Mouse (Mus musculus): Measurements from ENCODE around the gene Abhd10.

Gene Abhd10

DNA sequence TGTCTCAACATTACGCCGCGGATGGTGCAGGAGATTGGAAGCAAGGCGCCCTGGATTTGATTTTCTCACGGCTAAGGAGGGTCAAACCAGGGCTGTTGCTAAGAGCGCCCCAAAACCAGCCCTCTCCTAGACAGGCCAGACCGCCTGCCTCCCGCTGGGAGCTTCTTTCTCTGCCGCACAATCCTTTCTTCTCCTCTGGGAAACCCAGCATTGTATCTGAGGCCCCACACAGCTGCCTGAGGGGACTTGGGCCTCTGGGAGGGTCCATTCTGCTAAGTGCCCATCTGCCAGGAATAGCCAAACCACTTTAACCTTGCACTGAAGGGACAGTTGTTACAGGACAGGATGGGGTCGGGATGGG is 18.0 kb downstream of the Abhd10 start:
- DNase-seq (ENCODE audit: low spot score) = no peak

DNA sequence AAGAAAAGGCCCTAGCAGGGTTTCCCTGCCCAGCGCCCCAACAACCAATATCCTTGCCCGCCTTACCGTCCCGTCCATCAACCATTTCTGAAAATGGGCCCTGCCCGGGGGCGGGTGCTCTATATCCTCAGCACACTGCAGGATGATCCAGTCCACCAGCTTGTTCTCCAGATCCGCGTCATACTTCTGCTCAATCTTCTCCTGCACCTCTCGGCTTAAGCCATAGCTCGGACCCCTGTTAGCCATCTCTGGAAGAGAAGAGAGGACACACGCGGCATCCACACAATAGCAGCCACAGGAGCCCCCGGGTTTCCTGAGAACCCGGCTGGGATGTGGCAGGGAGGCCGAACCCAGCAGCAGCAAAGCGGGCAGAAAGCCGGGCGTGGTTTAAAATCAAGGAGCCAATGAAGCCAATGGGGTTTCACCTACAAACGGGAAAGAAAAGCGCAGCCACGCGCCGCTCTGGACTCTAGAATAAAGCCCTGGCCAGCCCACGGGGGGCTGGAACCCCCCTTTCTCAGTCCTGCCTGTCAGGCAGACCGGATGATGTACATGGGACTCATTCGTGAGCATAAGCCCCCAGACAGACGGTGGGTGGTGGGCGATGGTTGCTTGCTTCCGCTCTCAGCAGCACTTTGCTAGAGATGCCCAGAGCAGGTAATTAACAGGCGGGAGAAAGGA is 18.6 kb downstream of the Abhd10 start, which contains the start of gene Tagln3:
Gene Tagln3 (minus strand): TSS at position 548 of the 681 bp plus-strand sequence.
- DNase-seq (ENCODE audit: low spot score) = no peak

DNA sequence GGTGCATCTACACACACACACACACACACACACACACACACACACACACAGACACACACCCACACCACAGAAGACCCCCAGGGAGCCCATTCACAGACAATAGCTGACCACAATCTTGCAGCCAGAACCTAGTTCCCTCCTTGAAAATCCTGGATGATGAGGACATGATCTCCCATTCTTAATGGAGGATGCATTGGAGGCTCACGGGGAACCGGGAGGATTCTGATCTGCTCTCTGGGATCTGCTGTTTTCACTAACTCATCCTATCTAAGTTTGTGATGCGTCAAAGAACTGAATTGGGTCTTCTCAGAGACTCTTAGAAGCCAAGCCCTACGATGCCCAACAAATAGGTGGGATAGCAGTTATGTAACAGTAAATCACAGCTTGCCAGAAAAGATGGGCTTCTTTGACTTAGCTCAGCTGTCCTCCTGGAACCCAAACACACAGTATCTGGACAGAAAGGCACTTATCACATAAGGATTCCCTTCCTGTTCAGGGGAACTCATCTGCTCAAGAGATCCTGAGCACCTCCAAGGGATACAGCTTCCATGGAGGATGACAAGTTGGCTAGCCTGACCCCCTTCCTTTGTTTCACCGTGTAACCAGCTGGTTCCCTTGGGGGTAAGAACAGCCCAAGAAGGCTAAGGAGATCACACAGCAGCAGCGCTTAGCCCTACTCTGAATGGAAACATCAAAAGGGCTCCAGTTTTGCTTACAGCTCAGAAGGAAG is 19.4 kb downstream of the Abhd10 start:
- no peak for DNase-seq (ENCODE audit: low spot score)

DNA sequence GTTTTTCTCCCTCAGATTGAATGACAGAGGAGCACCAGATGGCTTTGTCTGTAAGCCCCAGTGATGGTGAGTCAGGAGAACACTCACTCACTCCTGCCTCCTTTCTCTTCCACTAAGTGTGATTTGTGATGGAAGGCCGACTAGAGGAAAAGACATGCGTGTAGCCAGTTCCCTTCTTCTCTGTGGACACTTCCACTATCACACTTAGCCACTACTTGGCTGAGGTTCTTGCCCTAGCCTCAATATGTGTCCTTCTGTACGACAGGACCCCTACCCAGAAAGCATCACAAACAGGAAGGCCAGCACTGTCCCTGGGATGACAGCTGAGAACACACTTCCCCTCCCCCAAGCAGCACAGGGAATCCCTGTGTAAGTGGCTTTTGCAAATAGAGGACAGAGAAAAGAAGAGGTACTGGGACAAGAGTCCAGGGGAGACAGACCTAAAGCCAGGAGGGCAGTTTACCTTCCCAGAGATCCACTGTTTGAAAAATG is 20.2 kb downstream of the Abhd10 start:
- no peak for DNase-seq (ENCODE audit: low spot score)

DNA sequence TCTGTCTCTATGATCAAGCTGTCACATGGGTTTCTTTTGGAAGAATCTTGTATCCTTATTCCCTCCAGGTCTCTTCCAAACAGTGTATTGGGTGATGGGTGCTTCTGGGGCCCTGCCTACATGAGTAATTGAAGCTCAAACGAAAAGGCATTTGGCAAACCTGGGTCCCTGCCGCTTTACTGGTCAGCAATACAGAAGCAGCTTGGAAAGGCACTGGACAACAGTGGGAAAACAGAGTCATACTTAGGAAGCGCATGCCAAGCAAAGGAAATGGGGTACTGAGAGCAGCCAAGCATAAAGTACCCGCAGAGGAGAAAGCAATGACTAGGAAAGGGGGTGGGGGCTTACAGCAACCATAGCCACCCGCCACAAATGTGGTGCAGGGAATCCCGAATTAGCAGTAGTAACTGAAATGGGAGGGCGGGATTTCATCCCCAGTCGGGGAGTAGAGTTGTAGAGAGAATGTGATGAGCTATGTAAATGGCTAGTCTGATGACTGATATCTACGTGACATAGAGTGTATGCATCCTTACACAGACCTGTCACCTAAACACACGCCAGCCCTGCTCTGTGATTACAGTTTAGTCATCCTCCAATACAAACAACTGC is 22.6 kb downstream of the Abhd10 start:
- DNase-seq (ENCODE audit: low spot score) = no peak

DNA sequence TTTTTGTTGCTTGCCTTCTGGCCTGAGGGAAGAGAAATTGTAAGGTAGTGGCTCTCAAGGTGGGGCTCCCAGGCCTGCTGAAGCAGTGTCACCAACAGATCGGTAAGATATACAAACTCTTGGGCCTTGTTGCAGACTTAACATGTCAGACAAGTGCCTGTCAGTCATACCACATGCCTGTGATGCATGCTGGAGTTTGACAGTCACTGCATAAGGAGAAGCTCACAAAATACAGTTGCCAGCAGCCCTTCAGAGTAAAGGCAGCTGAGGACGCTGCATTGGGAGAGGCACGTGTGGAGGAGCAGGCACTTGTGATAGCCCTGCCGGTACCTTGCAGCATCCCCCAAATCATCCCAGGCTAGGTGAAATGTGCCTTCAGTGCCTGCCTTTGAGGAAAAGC is 24.5 kb downstream of the Abhd10 start:
- no peak for DNase-seq (ENCODE audit: low spot score)

DNA sequence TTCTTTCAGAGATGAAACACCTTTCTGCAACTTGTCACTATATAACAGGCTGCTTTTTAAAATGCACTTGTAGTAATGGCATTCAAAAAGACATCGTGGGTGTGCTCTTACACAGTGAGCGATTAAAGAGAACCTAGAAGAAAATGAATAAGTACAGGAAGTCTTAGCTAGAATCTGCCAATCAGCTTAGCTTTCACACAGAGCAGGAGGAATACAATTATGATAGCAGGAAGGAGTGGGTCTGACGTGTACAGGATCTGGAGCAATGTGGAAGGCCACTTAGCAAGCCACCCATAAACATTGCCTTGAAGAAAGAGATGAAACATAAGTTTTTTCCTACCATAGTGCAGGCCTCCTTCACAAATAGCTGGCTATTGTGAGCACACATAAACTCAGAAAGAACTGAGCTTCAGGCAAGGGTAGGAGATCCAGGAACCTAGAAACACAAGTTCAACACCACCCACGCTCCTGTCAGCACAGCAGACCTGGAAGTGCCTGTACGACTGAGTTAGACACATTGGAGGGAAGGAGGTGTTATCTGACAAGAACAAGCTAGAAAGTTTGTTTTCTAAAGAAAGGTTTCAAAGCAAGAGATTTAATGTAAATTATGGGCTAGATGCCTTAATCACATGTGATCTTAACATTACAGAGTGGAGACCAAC is 28.1 kb downstream of the Abhd10 start:
- DNase-seq (ENCODE audit: low spot score) = no peak

DNA sequence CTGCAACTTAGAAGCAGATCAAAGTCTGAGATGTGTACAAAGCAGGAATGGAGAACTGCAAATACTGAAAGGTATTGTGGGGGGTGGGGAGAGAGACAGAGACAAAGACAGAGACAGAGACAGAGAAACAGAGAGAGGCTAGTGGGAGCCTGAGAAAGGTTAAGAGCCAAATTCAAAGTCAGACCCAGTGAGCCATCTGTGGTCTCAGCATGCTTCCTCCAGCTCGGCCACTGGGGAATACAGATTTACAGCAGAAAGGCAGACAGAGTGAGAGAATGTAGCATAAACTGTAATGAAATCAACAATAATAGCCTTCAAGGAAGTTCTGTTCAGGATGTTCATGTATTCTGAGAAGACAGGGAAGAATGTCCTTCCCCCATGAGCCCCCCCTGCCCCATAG is 28.9 kb downstream of the Abhd10 start:
- no peak for DNase-seq (ENCODE audit: low spot score)

DNA sequence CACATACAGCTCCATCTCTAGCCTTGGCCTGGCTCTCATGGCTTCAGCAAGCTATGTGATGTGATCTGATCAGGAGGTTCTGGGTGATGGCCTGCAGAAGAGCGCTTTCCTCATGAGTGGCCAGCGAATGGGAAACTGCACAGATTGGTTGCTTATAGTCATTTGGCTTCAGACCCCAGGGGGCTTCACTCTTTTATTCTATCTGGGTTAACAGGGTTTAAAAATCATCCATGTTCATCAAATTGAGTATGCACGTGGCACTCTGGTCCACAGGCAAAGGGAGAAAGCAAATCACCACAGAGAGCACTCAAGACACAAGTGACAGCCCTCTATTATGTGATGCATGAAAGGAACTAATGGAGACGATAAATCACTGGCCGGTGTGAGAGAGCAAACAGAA is 29.5 kb downstream of the Abhd10 start:
- no peak for DNase-seq (ENCODE audit: low spot score)

DNA sequence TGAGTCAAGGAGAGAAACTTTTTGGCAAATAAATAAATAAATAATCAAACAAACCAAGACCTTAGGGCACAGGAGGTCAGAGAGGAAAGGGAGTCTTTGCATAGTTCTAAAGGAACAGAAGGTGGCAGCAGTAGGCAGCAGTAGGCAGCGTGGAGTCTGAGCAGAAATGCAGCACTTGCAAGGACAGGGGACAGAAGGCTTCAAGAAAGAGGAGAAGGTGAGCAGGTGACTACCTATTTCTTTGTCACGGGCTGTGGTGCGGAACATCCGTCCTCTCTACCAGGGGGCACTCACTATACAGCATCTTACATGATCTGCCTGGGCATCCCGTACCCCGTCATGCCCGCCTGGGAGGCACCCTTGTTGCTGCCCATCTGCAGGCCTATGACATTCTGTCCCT is 31.5 kb downstream of the Abhd10 start:
- DNase-seq (ENCODE audit: low spot score) = no peak

DNA sequence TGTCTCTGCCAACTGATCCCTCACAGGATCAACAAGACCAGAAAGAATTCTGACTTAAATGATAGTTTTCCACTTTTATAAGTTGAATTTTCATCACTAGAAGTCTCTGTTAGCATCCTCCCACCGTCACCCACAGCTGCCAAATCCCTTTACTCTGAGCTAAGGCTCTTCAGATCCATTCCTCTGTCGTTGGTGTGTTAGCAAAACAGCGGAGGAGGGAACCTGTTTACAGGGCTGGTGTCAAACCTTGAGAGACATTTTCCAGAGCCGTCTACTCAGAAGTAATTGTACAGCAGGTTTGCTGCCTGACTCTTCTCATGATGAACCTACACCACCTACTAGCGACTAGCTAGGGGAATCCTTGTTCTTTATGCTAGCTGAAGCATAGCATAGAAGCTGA is 43.5 kb downstream of the Abhd10 start:
- no peak for DNase-seq (ENCODE audit: low spot score)

DNA sequence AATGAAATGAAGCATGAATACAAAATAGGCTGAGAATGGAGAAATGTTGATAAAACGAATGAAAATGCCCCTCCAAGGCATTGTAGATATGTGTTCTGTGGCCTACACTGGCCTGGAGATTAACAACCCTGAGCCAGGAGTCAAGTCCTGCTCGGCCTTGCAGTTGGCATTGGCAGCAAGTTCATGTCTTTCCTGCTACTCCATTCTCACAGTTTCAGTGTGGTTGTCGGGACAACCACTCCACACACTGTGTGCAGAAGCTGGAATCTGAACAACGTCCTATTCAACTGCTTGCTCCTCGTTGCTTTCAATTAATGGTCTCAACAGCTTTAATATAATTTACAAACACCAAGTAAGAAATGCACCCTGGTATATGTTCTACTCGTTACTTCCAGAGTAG is 44.8 kb downstream of the Abhd10 start:
- no peak for DNase-seq (ENCODE audit: low spot score)

DNA sequence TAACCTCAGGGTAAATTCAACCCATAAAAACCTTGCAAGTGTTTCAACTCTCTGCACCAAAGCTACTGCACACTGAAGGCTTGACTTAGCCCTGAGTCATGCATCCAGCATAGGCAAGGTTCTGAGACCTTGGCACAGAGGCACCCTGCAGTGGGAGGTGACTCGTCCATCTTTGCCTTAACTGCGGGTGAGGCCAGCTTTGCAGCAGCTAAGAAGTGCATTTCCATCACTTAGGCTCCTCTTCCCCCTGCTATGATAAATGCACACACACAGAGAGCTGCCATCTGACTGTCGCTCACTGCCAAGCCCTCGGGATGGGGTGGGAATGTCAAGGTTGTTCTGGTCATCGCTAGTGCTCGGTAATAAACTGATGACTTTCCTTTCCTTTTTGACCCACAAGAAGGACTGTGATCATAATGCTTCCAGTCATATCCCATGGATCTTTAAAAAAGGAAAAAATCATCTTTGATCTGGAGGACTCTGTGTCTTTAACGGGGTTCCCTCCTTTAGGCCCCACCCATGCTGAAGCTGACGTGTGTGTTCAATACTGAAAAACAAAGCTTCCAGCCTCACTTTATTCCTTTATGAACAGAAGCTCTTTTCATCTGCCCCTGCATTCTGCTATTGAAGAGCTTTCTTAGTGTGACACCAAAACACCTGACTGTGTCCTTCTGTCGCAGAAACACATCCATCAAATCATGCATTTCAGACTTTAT is 47.2 kb downstream of the Abhd10 start:
- DNase-seq (ENCODE audit: low spot score) = no peak

DNA sequence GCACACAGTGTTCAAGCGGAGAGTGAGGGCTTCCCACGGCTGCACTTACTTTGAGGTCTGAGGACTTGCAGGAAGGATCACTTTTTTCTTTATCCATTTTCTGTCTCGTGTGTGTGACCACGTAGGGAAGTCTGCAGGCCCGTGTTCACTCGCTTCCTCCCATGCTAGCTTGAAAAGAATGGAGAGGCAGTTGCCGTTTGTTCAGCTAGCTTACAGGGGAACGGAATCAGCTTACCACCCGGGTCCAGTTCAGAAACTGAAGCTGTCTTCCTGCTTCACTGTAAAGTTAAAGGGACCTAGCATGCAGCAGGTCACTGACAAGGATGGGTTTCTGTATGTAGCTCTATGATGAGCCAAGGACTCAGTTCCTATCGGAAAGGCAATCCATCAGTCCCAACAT is 49.2 kb downstream of the Abhd10 start, which contains the start of gene Tmprss7:
Gene Tmprss7 (minus strand): TSS at position 101 of the 400 bp plus-strand sequence.
- DNase-seq (ENCODE audit: low spot score) = no peak

DNA sequence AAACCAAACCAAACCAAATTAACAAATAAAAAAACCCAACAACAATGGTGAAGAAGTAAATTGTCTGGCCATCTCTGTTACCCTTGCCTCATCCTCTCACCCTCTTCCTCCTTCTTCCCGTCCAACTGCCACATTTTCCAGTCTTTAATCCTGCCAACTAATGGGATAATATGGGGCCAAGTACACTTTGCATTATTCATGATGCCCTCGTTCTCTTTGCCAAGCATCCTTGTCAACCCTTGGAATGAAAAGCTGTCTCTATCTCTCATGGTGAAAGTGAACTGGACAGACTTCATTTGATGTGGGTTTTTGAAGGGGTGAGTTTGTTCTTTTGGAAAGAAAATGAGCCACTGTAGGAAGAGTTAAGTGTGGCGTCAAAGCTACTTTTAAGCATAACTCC is 49.9 kb downstream of the Abhd10 start:
- no peak for DNase-seq (ENCODE audit: low spot score)

DNA sequence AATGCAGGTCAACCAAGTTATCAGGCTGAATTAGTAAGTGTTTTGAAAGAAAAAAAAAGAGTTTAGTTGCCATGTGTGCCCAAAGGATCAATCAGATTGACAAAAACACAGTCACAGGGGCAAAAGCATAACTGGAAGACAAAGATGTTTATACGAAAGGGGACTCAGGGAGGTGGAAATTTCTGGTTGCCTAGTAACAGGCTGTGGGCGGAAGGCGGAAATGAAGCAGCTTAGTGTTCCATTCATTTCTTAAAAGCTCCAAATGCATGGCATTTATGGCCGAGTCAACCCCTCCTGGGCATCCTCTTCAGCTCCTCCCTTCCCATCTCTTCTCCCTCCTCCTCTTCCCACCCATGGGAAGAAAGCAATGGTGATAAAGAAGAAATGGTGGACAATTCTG is 52.6 kb downstream of the Abhd10 start:
- DNase-seq (ENCODE audit: low spot score) = no peak

DNA sequence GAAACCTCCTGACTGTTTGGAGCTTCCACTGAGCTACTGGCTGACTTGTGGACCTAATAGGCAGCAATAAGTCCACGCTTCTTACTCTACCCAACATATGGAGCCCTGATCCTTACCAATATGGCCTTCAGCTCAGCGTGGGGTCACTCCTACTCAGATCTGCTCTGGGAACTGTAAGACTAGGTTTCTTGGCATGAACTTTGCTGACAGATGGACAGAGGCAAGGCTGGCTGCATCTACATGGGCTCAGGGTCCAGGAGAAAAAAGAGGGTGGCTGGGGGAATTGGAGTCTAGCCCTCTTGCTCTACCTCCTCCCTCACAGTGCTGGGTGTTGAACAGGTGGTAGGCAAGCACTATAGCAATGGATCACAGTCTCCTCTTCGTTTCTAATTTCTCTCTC is 55.9 kb downstream of the Abhd10 start:
- DNase-seq (ENCODE audit: low spot score) = no peak

DNA sequence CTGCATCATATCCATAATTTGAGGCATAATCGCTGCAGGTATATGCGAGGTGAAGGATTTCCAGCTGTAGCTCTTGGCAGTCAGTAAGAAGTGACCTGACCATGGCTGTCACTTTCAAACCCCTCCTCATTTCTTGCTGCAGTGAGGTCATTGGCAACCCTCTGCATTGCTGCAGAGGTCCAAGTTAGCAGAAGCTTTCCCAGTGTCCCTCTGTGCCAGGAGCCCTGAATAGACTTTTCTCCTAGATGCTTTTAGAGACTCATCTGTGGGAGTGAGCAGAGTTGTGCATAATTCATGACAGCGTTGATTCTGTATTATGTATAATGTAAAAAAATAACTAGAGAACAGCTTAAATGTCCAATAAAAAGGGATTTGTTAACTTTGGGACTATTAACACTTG is 57.5 kb downstream of the Abhd10 start:
- no peak for DNase-seq (ENCODE audit: low spot score)

DNA sequence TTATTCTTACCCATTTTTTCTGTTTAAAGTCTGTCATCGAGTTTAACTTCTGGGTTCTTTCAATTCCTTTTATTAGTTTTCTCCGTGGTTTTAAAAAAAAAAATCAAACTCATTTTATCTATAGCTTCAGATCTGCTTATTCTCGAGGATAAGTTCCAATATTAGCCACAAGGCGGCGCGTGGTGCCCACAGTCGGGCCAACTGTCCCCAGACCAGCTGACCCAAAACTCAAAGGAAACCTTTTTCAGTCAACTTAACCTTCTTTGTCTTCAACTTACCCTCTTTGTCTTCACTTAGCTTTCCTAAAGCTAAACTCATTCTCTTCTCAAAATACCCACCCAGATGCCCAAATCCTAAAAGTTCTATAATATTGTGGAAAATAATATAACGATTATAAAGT is 57.9 kb downstream of the Abhd10 start:
- DNase-seq (ENCODE audit: low spot score) = no peak

Data from testis, postnatal 14 days (tissue).